Mouse (Mus musculus): ENCODE measurements at regions not wholly inside any gene's neighbourhood (a gene's known extent, or its start where the extent isn't known, plus 50 kb on each side); places are given as distances from the start of the nearest gene placed in this dataset.

- TF ChIP-seq CTCF (IDR thresholded peaks at IDR 0.05) (no peak), EP300 (IDR thresholded peaks at IDR 0.05) (peak; percentile 72)
Measured at GRCm38 (mm10) chr4:150745529-150746429, 93.8 kb upstream of the Slc45a1 start.

Data from lung, postnatal 0 days (tissue).